Mouse (Mus musculus): ENCODE measurements around the gene Mettl6.
A peak's percentile ranks its signal among the peaks of the same experiment; 100 is the strongest.
"Not testable (repeated sequence)": the region's sequence is repeated elsewhere in the genome, so short reads cannot be mapped to it uniquely, and the experiment has no call there.

Gene Mettl6

GRCm38 (mm10) chr14:31472451-31473061 is 22.3 kb downstream of the Mettl6 start:
- peak; percentile 3 for DNase-seq (ENCODE audit: low spot score)

GRCm38 (mm10) chr14:31469711-31470110 is 25.1 kb downstream of the Mettl6 start:
- no peak for DNase-seq (ENCODE audit: low spot score)

- no peak for DNase-seq (ENCODE audit: low spot score)
These were observed 30.7 kb downstream of the Mettl6 start for GRCm38 (mm10) chr14:31464176-31464575.

GRCm38 (mm10) chr14:31462886-31463285 is 32.0 kb downstream of the Mettl6 start:
- DNase-seq (ENCODE audit: low spot score), result no peak

GRCm38 (mm10) chr14:31462226-31462625 is 32.6 kb downstream of the Mettl6 start:
- DNase-seq (ENCODE audit: low spot score), result not testable (repeated sequence)

- DNase-seq (ENCODE audit: low spot score), result no peak
These were observed 36.8 kb downstream of the Mettl6 start for GRCm38 (mm10) chr14:31458006-31458405.

GRCm38 (mm10) chr14:31456064-31456721 is 38.6 kb downstream of the Mettl6 start:
- DNase-seq (ENCODE audit: low spot score), result no peak

- DNase-seq (ENCODE audit: low spot score), result no peak
These were observed 39.8 kb downstream of the Mettl6 start for GRCm38 (mm10) chr14:31454849-31455566.

- DNase-seq (ENCODE audit: low spot score), result not testable (repeated sequence)
These were observed 40.9 kb downstream of the Mettl6 start for GRCm38 (mm10) chr14:31453946-31454345.

- no peak for DNase-seq (ENCODE audit: low spot score)
These were observed 45.8 kb downstream of the Mettl6 start for GRCm38 (mm10) chr14:31448994-31449393.

GRCm38 (mm10) chr14:31443616-31444015 is 51.2 kb downstream of the Mettl6 start:
- DNase-seq (ENCODE audit: low spot score), result no peak

GRCm38 (mm10) chr14:31440725-31441124 is 54.1 kb downstream of the Mettl6 start:
- no peak for DNase-seq (ENCODE audit: low spot score)

GRCm38 (mm10) chr14:31440230-31440629 is 54.6 kb downstream of the Mettl6 start:
- DNase-seq (ENCODE audit: low spot score), result no peak

- no peak for DNase-seq (ENCODE audit: low spot score)
These were observed 55.6 kb downstream of the Mettl6 start for GRCm38 (mm10) chr14:31439279-31439678.

GRCm38 (mm10) chr14:31437826-31438529 is 56.9 kb downstream of the Mettl6 start:
- peak; percentile 76 for DNase-seq (ENCODE audit: low spot score)

GRCm38 (mm10) chr14:31435930-31436693 is 58.7 kb downstream of the Mettl6 start, which contains the start of gene Sh3bp5:
TSS of gene Sh3bp5 (minus strand) at chr14:31436078.
- DNase-seq (ENCODE audit: low spot score), result peak; percentile 81

GRCm38 (mm10) chr14:31435018-31435915 is 59.6 kb downstream of the Mettl6 start:
- DNase-seq (ENCODE audit: low spot score), result no peak

GRCm38 (mm10) chr14:31434426-31434825 is 60.4 kb downstream of the Mettl6 start:
- no peak for DNase-seq (ENCODE audit: low spot score)

- DNase-seq (ENCODE audit: low spot score), result no peak
These were observed 60.9 kb downstream of the Mettl6 start for GRCm38 (mm10) chr14:31433851-31434360.

- no peak for DNase-seq (ENCODE audit: low spot score)
These were observed 61.7 kb downstream of the Mettl6 start for GRCm38 (mm10) chr14:31433126-31433525.
